Mouse (Mus musculus): Measurements from ENCODE around the gene Spem2. TPM values are rescaled to one million over a fixed set of nuclear protein-coding genes. Genes with fewer than 3 reads are reported as not detected.

Gene Spem2
- polyA plus RNA-seq, 1 experiment from 2014 or later, result not detected

- H3K4me3 ChIP-seq (replicated peaks), result peak overlapping the region; percentile 72
- peaks cover 21% of the 10 kb centered on the region for H3K4me1 ChIP-seq
- H3K36me3 ChIP-seq, result peaks cover 44% of the 10 kb centered on the region
- H3K9me3 ChIP-seq, result no peaks in the 10 kb centered on the region
- 95% methylated on average over 6 of the region's 6 CpGs for WGBS
- H3K9ac ChIP-seq, result no peak overlapping the region
- peak overlapping the region; percentile 84 for H3K4me2 ChIP-seq
- no peak overlapping the region for H3K27ac ChIP-seq
- no peaks in the 10 kb centered on the region for H3K27me3 ChIP-seq (replicated peaks)
- ATAC-seq (ENCODE audit: insufficient read depth, low FRiP score, low read depth), result no peak
Measured at GRCm38 (mm10) chr11:69848021-69848420, 29.8 kb upstream of the Spem2 start.

DNA sequence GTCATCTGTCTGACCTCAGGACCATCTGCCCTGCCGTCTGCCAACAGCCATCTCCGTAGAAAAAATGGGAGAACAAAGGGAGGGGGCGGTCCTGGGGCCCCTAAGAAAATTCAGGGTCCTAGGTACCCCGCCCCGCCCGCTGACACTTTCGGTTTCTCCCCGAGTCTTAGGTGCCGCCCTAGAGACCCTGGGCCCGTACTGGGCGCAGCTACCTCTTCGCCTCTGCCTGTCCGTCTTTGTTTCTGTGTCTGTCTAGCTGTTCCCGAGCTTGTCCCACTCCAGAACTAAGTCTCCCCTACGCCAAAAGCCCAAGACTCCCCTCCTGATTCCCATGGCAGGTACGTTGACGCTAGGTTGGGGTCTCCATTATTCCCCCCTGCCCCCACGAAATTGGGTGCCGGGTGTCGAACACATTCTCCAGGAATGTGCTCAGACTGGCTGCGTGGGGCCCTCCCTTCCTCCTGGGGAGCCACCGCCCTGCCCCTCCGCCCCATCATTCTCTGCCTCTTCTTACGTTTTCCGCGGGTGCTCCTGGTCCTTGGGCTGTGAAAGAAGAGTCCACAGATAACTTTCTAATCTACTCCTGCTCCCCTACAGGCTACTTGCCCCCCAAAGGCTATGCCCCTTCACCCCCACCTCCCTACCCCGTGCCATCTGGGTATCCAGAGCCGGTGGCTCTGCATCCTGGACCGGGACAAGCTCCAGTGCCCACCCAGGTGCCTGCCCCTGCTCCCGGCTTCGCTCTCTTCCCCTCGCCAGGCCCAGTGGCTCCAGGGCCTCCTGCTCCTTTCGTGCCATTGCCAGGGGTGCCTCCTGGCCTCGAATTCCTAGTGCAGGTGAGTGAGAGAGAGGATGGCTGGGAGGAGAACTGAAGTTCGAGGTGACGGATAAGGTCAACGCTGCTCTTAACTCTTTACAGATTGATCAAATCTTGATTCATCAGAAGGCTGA, 28.7 kb upstream of the Spem2 start:
- Histone ChIP-seq H3K9ac (peak overlapping the region; percentile 59), H3K4me3 (replicated peaks) (peak overlapping the region; percentile 72), H3K4me1 (peaks cover 20% of the 10 kb centered on the region), H3K27ac (peak overlapping the region; percentile 93), H3K9me3 (no peaks in the 10 kb centered on the region), H3K4me2 (peak overlapping the region; percentile 84), H3K36me3 (peaks cover 37% of the 10 kb centered on the region), H3K27me3 (replicated peaks) (no peaks in the 10 kb centered on the region)
- peak; percentile 44 for ATAC-seq (ENCODE audit: insufficient read depth, low FRiP score, low read depth)
- 10% methylated on average over 37 of the region's 37 CpGs for WGBS

- under 1% methylated on average over 38 of the region's 38 CpGs for WGBS
- no peaks in the 10 kb centered on the region for H3K27me3 ChIP-seq (replicated peaks)
- H3K9me3 ChIP-seq, result no peaks in the 10 kb centered on the region
- ATAC-seq (ENCODE audit: insufficient read depth, low FRiP score, low read depth), result peak; percentile 92
- peaks cover 20% of the 10 kb centered on the region for H3K4me1 ChIP-seq
- H3K4me2 ChIP-seq, result peak within 1 kb of the TSS; percentile 84
- peak within 1 kb of the TSS; percentile 59 for H3K9ac ChIP-seq
- H3K27ac ChIP-seq, result peak within 1 kb of the TSS; percentile 93
- peaks cover 33% of the 10 kb centered on the region for H3K36me3 ChIP-seq
- peak within 1 kb of the TSS; percentile 72 for H3K4me3 ChIP-seq (replicated peaks)
Measured at GRCm38 (mm10) chr11:69846198-69846680, 28.0 kb upstream of the Spem2 start, which contains the start of gene Plscr3. Gene Plscr3 (plus strand): TSS chr11:69846376.

DNA sequence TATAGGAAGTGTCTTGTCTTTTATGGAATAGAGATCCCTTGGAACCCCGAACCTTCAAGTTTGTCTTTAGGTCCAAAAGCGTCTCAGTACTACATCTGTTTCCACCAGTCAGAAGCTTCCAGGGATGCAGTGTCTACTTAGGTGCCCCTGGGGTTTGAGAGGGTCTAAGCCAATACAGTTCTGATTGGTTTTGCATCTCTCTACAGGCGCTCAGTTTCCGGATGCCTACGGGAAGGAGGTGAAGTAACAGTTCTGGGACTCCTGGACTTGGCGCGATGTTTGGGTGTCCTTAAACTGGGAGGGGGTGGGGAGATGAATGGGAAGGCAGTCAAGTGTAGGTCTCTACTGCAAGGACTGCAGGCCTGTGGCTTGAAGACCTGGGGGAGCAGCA, 20.4 kb upstream of the Spem2 start:
- Histone ChIP-seq H3K9me3 (no peaks in the 10 kb centered on the region), H3K36me3 (no peaks in the 10 kb centered on the region), H3K27ac (peak overlapping the region; percentile 91), H3K4me3 (replicated peaks) (peak overlapping the region; percentile 77), H3K4me2 (peak overlapping the region; percentile 91), H3K4me1 (peaks cover 34% of the 10 kb centered on the region), H3K9ac (peak overlapping the region; percentile 73), H3K27me3 (replicated peaks) (peaks cover 3% of the 10 kb centered on the region; the same call in 1 of the 2 replicates)
- ATAC-seq (ENCODE audit: insufficient read depth, low FRiP score, low read depth), result no peak
- WGBS, result under 1% methylated on average over 7 of the region's 7 CpGs

DNA sequence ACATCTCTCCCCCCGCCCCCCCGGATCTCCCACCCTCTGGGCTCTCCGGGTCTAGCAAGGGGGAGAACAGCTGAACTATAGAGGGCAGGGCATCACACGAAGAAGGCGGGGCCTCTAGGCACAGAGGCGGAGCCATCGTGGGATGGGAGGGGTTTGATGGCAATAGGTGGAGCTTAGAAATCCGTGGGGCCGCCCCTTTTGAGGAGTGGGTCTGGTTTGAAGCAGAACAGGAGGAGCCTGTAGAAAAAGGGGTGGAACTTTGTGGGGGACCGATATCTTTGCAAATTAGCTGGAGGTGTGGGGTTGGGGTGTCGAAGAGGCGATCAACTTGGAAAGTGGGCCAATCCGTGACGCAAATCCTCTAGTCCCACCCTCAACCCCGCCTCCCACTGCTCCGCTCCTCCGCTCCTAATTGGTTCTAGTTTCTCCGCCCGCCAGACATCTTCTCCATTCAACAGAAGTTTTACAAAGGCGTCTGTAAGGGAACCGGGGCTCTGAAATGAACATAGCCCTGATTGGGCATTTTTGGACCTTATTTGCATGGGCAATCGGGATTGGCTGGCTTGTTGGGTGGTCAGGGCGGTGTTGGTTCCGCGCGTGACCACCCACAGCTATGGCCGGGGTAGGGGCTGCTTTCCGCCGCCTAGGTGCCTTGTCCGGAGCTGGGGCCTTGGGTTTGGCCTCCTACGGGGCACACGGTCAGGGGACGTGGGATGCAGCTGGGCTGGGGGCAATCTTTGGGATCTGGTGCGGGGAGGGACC, 19.9 kb upstream of the Spem2 start, which contains the start of gene Tmem256:
Tmem256 (plus strand) TSS at position 563 of the 762 bp plus-strand sequence.
- H3K4me1 ChIP-seq, result peaks cover 37% of the 10 kb centered on the region
- peaks cover 3% of the 10 kb centered on the region; the same call in 1 of the 2 replicates for H3K27me3 ChIP-seq (replicated peaks)
- WGBS, result 0% methylated on average over 34 of the region's 34 CpGs
- H3K4me3 ChIP-seq (replicated peaks), result peak within 1 kb of the TSS; percentile 77
- peak; percentile 89 for ATAC-seq (ENCODE audit: insufficient read depth, low FRiP score, low read depth)
- H3K9ac ChIP-seq, result peak within 1 kb of the TSS; percentile 73
- H3K4me2 ChIP-seq, result peak within 1 kb of the TSS; percentile 91
- H3K27ac ChIP-seq, result peak within 1 kb of the TSS; percentile 91
- H3K36me3 ChIP-seq, result no peaks in the 10 kb centered on the region
- no peaks in the 10 kb centered on the region for H3K9me3 ChIP-seq

- peak within 1 kb of the TSS; percentile 91 for H3K4me2 ChIP-seq
- H3K9ac ChIP-seq, result peak within 1 kb of the TSS; percentile 73
- ATAC-seq (ENCODE audit: insufficient read depth, low FRiP score, low read depth), result no peak; the same call in 1 of the 2 replicates
- H3K36me3 ChIP-seq, result no peaks in the 10 kb centered on the region
- H3K9me3 ChIP-seq, result no peaks in the 10 kb centered on the region
- H3K4me3 ChIP-seq (replicated peaks), result peak within 1 kb of the TSS; percentile 77
- H3K27me3 ChIP-seq (replicated peaks), result peaks cover 3% of the 10 kb centered on the region; the same call in 1 of the 2 replicates
- WGBS, result under 1% methylated on average over 32 of the region's 32 CpGs
- H3K4me1 ChIP-seq, result peaks cover 37% of the 10 kb centered on the region
- H3K27ac ChIP-seq, result peak within 1 kb of the TSS; percentile 91
Measured at GRCm38 (mm10) chr11:69837604-69837951, 19.3 kb upstream of the Spem2 start, which contains the start of gene Nlgn2. Gene Nlgn2 (minus strand): TSS chr11:69837784.

- H3K4me3 ChIP-seq (replicated peaks), result peak overlapping the region; percentile 77
- H3K9me3 ChIP-seq, result no peaks in the 10 kb centered on the region
- ATAC-seq (ENCODE audit: insufficient read depth, low FRiP score, low read depth), result no peak
- peak overlapping the region; percentile 91 for H3K27ac ChIP-seq
- H3K4me2 ChIP-seq, result peak overlapping the region; percentile 91
- no peaks in the 10 kb centered on the region for H3K36me3 ChIP-seq
- 2% methylated on average over 40 of the region's 52 CpGs for WGBS
- H3K9ac ChIP-seq, result peak overlapping the region; percentile 62
- H3K4me1 ChIP-seq, result peaks cover 37% of the 10 kb centered on the region
- peaks cover 3% of the 10 kb centered on the region; the same call in 1 of the 2 replicates for H3K27me3 ChIP-seq (replicated peaks)
Measured at GRCm38 (mm10) chr11:69836703-69837576, 18.7 kb upstream of the Spem2 start.

DNA sequence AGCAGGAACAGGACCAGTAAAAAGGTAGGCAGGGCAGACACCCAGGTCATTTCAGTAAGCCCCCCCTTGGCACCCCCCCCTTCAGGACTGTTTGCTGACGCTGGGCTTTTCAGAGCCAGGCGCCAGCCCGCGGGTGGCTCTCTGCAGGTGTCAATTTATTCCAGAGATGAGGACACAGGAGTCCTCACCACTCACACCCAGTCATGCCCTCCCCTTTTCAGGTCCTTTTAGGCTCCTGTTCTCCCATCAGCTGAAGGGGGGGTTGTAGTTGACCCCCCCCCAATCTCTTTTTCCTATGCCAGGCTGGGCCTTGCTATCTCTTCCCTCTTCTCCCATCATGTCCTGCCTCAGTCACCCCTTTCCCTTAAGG, 17.7 kb upstream of the Spem2 start:
- no peak for ATAC-seq (ENCODE audit: insufficient read depth, low FRiP score, low read depth)
- Histone ChIP-seq H3K36me3 (no peaks in the 10 kb centered on the region), H3K4me3 (replicated peaks) (peak overlapping the region; percentile 77), H3K4me1 (peaks cover 37% of the 10 kb centered on the region), H3K27me3 (replicated peaks) (peaks cover 3% of the 10 kb centered on the region; the same call in 1 of the 2 replicates), H3K9me3 (no peaks in the 10 kb centered on the region), H3K4me2 (peak overlapping the region; percentile 91), H3K27ac (no peak overlapping the region), H3K9ac (no peak overlapping the region)
- WGBS, result 28% methylated on average over 4 of the region's 4 CpGs

DNA sequence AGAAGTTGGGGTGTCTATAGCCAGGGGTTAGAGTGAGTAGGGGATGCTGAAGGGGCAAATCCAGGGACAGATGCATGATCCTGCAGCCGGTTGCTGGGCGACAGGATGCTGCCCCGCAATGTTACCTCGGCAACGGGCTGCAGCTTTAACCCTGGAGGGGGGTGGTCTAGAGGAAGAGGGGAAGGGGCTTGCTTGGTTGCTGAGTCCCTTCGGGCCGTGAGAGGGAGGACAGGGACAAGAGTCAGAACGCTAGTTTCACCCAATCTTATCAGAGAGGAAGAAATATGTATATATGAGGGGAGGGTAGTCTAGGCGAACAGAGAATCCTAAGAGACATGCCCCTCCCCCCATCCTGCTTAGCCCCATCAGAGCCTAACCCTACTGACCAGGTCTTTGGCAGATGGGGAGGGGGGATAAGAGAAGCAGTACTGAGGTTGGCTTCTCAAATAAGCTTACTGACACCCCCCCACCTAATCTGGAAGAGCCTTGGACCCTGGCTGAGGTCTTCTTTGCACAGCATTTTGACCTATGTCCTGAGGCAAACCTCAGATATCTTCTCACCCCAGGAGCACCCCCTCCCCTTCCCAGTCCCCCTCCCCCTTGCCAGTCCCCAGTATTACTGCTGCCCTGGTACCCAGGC, 17.2 kb upstream of the Spem2 start:
- peaks cover 37% of the 10 kb centered on the region for H3K4me1 ChIP-seq
- H3K4me2 ChIP-seq, result peak overlapping the region; percentile 91
- 23% methylated on average over 9 of the region's 9 CpGs for WGBS
- no peak for ATAC-seq (ENCODE audit: insufficient read depth, low FRiP score, low read depth)
- no peaks in the 10 kb centered on the region for H3K36me3 ChIP-seq
- H3K4me3 ChIP-seq (replicated peaks), result peak overlapping the region; percentile 77
- H3K27me3 ChIP-seq (replicated peaks), result peaks cover 3% of the 10 kb centered on the region; the same call in 1 of the 2 replicates
- H3K27ac ChIP-seq, result no peak overlapping the region
- H3K9me3 ChIP-seq, result no peaks in the 10 kb centered on the region
- no peak overlapping the region for H3K9ac ChIP-seq

GRCm38 (mm10) chr11:69834001-69834549, 15.8 kb upstream of the Spem2 start:
- H3K9me3 ChIP-seq, result no peaks in the 10 kb centered on the region
- 8% methylated on average over 42 of the region's 48 CpGs for WGBS
- H3K4me3 ChIP-seq (replicated peaks), result peak overlapping the region; percentile 41
- no peak overlapping the region for H3K27ac ChIP-seq
- H3K4me2 ChIP-seq, result peak overlapping the region; percentile 91
- 0 out of 2 replicates have a peak overlapping the region, but pooled peaks have one; percentile 0 for H3K9ac ChIP-seq
- ATAC-seq (ENCODE audit: insufficient read depth, low FRiP score, low read depth), result no peak
- peaks cover 36% of the 10 kb centered on the region for H3K4me1 ChIP-seq
- H3K27me3 ChIP-seq (replicated peaks), result peaks cover 3% of the 10 kb centered on the region; the same call in 1 of the 2 replicates
- H3K36me3 ChIP-seq, result no peaks in the 10 kb centered on the region
